Mouse (Mus musculus) G1E (cell line): ENCODE measurements around the gene Sdk1.

ENCODE experiments used
- CTCF ChIP-seq: IDR thresholded peaks from 2 replicates; pipeline ENCODE4 v1.5.1; 2012; ENCODE audit warnings: low read depth, low read length, inconsistent platforms, mixed read lengths
- GATA1 ChIP-seq: IDR thresholded peaks from 2 replicates; pipeline ENCODE4 v1.6.1; 2012; ENCODE audit warnings: borderline replicate concordance, low read length, inconsistent platforms, mixed read lengths
- GATA2 ChIP-seq: IDR thresholded peaks from 2 replicates; pipeline ENCODE4 v1.6.1; 2012; ENCODE audit warnings: low read depth, low read length, inconsistent platforms, borderline replicate concordance

GRCm38 (mm10) chr5:142127779-142128178 lies 886.5 kb downstream of the Sdk1 start:
- TF ChIP-seq CTCF (no peak), GATA2 (no peak), GATA1 (no peak)
